Mouse (Mus musculus) ES-E14 (cell line): Measurements from ENCODE around the gene Actr5. TPM values are rescaled to one million over a fixed set of nuclear protein-coding genes. Genes with fewer than 3 reads are reported as not detected.

Experiments used
- DNase-seq: peaks from one replicate; pipeline ENCODE4 v3.0.0-alpha.2; 2013; ENCODE audit warnings: low read depth, low spot score
- H3K27ac ChIP-seq: 2 replicates; pipeline ENCODE4 v1.5.1; 2012; ENCODE audit warnings: low read depth, mild to moderate bottlenecking, low read length, moderate library complexity, mixed read lengths; ENCODE audit not compliant: poor library complexity, insufficient read depth, severe bottlenecking
- H3K36me3 ChIP-seq: 2 replicates; pipeline ENCODE4 v1.6.1; 2012; ENCODE audit warnings: mild to moderate bottlenecking, low read length, moderate library complexity, mixed read lengths; ENCODE audit not compliant: control insufficient read depth, poor library complexity, insufficient read depth, severe bottlenecking
- H3K4me1 ChIP-seq, 2 experiments: fragments of 150-350 bp in 1 of 2; sonication (generic) in 1 of 2; 2 replicates each; pipeline ENCODE4 v1.6.1; 2012; ENCODE audit warnings: low read length in 2 of 2, mild to moderate bottlenecking in 1 of 2, mixed read lengths in 1 of 2; ENCODE audit not compliant: control insufficient read depth in 2 of 2, insufficient read depth in 2 of 2, poor library complexity in 1 of 2
- H3K4me3 ChIP-seq, 2 experiments: fragments of 150-350 bp in 1 of 2; sonication (generic) in 1 of 2; 2 replicates each; pipeline ENCODE4 v1.5.1; 2012; ENCODE audit warnings: low read length in 2 of 2, low read depth in 1 of 2, mild to moderate bottlenecking in 1 of 2, mixed read lengths in 1 of 2; ENCODE audit not compliant: insufficient read depth in 1 of 2, poor library complexity in 1 of 2, severe bottlenecking in 1 of 2
- H3K9ac ChIP-seq: 2 replicates; pipeline ENCODE4 v1.6.1; 2012; ENCODE audit warnings: low read depth, mild to moderate bottlenecking, low read length, mixed read lengths; ENCODE audit not compliant: poor library complexity, insufficient read depth, severe bottlenecking
- H3K9me3 ChIP-seq: fragments of 150-350 bp; sonication (generic); 2 replicates; pipeline ENCODE4 v1.6.1; 2012; ENCODE audit warnings: low read depth, mild to moderate bottlenecking, low read length; ENCODE audit not compliant: control insufficient read depth, insufficient read depth
- CHD2 ChIP-seq: IDR thresholded peaks from 2 replicates; pipeline ENCODE4 v1.6.1; 2014; ENCODE audit warnings: mild to moderate bottlenecking, low read depth, low read length, inconsistent platforms
- HCFC1 ChIP-seq: IDR thresholded peaks from 2 replicates; pipeline ENCODE4 v1.6.1; 2012; ENCODE audit warnings: low read length, inconsistent platforms, borderline replicate concordance; ENCODE audit not compliant: insufficient read depth
- MAFK ChIP-seq: IDR thresholded peaks from 2 replicates; pipeline ENCODE4 v1.6.1; 2014; ENCODE audit warnings: mild to moderate bottlenecking, low read depth, low read length, inconsistent platforms; ENCODE audit not compliant: insufficient read depth
- ZC3H11A ChIP-seq: IDR thresholded peaks from 2 replicates; pipeline ENCODE4 v1.6.1; 2012; ENCODE audit warnings: low read depth, mild to moderate bottlenecking, inconsistent platforms, low read length, borderline replicate concordance
- ZNF384 ChIP-seq: IDR thresholded peaks from 2 replicates; pipeline ENCODE4 v1.6.1; 2012; ENCODE audit warnings: low read depth, low read length, inconsistent platforms
- in situ Hi-C, 2 experiments: fragments of 600-800 bp; cut with MboI; formaldehyde crosslinking; loops; one replicate each; pipeline ENCODE4 v1.15.1; 2025; ENCODE audit warnings: low sequenced_read_pairs in 2 of 2, inconsistent platforms in 1 of 2; ENCODE audit not compliant: unreplicated experiment in 2 of 2
- total RNA-seq: library from RNA; depleted of rRNA; stranded (reverse); fragments of 300-350 nt; gene quantifications from 2 replicates; pipeline ENCODE4 v1.2.3, GENCODE M21; 2012

Gene Actr5
- total RNA-seq, 1 experiment: 11.5 TPM

DNA sequence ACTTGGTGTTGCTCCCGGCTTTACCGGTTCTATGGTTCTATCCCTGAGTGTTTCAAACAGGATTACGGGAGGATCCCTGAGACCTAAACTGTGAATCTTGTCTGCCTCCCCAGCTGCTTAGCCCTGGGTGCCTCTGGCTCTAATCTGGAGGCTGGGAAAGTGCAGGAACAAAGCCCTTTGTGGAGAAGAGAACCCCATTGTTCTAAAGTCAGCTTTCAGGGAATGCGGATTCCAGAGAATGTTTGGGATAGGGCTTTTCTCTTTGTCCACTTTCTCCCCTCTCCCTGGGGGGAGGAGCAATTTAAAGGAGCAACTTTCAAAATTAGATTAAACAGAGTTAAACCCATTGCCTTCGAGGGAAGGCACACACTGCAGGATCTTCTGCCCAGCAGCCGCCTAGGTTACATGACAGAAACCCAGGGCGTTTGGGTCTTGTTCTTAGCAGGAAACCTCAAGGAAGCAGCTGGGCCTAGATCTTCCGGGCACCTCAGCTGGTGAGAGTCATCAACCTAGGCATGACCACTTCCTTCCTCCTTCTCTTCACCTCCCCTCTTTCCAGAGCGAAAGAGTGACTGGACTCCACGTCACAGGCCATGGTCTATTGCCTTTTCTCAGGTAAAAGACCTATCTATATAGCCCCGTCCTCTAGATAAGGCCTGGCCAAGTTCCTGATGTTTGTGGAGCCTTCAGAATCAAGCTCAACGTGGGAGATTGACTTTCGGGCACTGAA lies 41.5 kb downstream of the Actr5 start:
- H3K9me3 ChIP-seq: no peaks in the 10 kb centered on the region
- H3K27ac ChIP-seq: no peak overlapping the region
- peaks cover 4% of the 10 kb centered on the region in 2 experiments; a peak in 2 of 4 replicates for H3K4me1 ChIP-seq
- H3K36me3 ChIP-seq: no peaks in the 10 kb centered on the region
- TF ChIP-seq ZC3H11A (no peak), MAFK (no peak), CHD2 (no peak), HCFC1 (no peak), ZNF384 (no peak)
- in situ Hi-C loops: no loop called here
- DNase-seq: no peak
- no peak overlapping the region for H3K4me3 ChIP-seq
- no peak overlapping the region for H3K9ac ChIP-seq

DNA sequence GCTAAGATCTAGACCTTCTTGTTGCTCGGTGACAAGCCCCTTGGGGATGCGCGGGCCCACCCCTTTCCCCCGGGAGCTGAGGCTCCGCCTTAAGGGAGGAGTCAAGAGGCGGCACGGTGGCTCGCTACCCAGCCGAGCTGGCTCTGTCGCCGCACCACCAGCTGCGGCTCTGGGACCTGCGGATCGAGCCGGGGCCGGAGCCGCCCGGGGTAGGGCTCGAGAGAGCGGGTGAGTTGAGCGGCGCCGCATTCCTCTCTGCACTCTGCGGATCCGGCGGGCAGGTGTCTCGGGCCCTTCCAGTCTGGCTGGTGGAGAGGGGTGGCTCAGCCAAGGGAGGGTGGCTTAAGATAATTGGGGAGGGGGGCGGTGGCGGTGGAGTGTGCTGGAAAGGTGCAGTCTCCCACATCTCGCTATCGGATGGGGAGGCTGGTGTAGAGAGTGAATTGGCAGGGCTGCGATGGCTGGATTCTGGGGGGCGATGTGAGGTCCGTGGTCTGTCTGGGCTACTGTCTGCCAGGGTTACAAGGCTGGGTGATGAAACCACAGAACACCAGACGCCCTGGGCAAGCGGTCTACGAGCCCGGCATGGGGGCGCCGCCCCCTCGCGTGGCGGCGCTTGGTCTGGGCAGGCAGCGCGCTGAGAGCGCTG lies 42.5 kb downstream of the Actr5 start:
- no peak for TF ChIP-seq ZNF384
- TF ChIP-seq MAFK: no peak
- no peak for TF ChIP-seq CHD2
- no peak for TF ChIP-seq ZC3H11A
- TF ChIP-seq HCFC1: no peak
- in situ Hi-C loops: no loop called here
- DNase-seq: peak; percentile 56
- Histone ChIP-seq H3K9ac (peak overlapping the region; percentile 64; the same call in 1 of the 2 replicates), H3K9me3 (no peaks in the 10 kb centered on the region), H3K4me1 (peaks cover 4% of the 10 kb centered on the region in 2 experiments; a peak in 2 of 4 replicates), H3K27ac (no peak overlapping the region), H3K4me3 (peak overlapping the region; percentile 67 to 71), H3K36me3 (no peaks in the 10 kb centered on the region)

DNA sequence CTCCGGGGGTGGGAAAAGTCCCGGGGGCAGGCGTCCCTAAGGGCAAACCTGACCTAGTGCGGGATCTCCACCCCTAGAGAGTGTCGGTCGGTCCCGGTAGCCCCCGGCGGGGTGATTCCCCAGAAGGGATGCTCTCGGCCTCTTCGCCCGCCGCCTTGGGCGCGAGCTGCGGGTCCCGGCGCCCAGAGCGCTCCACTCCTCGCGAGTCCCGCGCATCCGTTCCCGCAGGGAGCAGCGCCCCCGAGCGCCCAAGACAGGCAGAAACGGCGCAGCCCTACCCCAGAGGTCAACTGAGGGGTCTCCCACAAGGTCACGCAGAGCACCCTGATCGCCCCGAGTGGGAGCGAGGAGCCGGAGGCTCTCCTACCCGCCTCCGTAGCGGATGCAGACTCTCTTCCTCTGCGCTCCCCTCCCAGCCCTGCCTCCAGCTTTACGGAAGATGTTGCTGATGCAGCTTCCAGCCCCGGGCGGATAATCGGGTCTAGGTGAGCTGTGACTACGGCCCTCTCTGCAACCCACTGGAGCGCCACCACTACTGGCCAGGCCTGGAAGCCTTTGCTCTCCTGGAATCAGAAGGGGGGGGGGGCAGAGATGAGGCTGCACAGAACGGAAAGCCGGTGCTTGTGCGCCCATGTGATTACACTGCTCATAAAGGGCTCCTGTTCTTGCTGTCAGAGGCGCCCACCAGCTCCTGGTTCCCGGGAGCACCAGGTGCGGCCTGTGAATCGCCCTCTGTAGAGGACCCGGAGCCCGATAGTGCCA lies 43.2 kb downstream of the Actr5 start:
- in situ Hi-C loops: no loop called here

DNA sequence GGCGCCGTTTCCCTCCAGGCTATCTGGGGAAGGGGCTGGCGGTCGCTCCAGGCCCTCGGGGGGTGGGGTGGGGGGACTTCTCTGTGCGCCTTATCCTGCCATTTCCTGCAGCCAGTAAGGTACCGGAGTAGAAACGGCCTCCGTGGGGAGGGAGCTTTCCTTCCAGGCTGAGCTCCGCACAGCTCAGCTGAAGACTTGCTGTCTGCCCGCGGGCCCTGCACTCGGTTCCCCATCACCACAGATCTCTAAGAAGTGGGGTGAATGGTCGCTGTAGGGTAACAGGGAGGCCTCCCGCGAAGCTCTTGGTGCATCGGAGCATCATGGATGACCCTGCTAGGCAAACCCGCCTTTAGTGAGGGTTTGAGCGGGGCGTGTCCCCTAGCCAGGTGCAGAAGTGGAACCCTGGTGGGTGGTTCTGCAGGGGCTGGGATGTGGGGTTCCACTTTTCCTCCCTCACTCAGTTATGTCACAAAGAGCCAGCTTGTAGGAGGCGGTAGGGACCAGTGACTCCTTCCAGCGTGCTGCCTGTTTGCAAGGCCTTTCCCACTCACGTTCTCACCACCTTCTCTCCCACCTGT lies 43.8 kb downstream of the Actr5 start:
- H3K36me3 ChIP-seq: no peaks in the 10 kb centered on the region
- H3K9me3 ChIP-seq: no peaks in the 10 kb centered on the region
- peaks cover 4 to 5% of the 10 kb centered on the region in 2 experiments; a peak in 2 of 4 replicates for H3K4me1 ChIP-seq
- no peak overlapping the region for H3K27ac ChIP-seq
- in situ Hi-C loops: no loop called here
- H3K4me3 ChIP-seq: peak overlapping the region; percentile 67 to 71
- TF ChIP-seq MAFK: no peak
- no peak for TF ChIP-seq HCFC1
- TF ChIP-seq CHD2: no peak
- no peak for TF ChIP-seq ZNF384
- TF ChIP-seq ZC3H11A: no peak
- no peak overlapping the region for H3K9ac ChIP-seq
- DNase-seq: no peak

More for the DNA sequence above, 43.2 kb downstream of the Actr5 start:
- Histone ChIP-seq H3K9me3 (no peaks in the 10 kb centered on the region), H3K9ac (peak overlapping the region; percentile 64), H3K4me3 (peak overlapping the region; percentile 67 to 71), H3K4me1 (peaks cover 4% of the 10 kb centered on the region in 2 experiments; a peak in 2 of 4 replicates), H3K36me3 (no peaks in the 10 kb centered on the region), H3K27ac (no peak overlapping the region)
- TF ChIP-seq CHD2 (peak; percentile 33; the same call in 1 of the 2 replicates), ZC3H11A (no peak)
- peak; percentile 29 for DNase-seq
